Comparison of ENCODE assay signal across 9 mouse cellular contexts in genomic region chr7:34131959-34132354, GRCm38 (mm10). TPM values are rescaled to one million over a fixed set of nuclear protein-coding genes. Genes with fewer than 3 reads are reported as not detected.
DNase-seq lines count a peak whose midpoint lies in the region; ATAC-seq and TF ChIP-seq lines count a peak whose summit lies in the region.
"Had no signal": no experiment of that assay in that cellular context is flagged by ENCODE, and none has a peak within 500 bp of the region (broad histone marks: within the 10 kb centered on the region; RNA-seq: fewer than 3 reads in every experiment).

No protein-coding gene starts in this region.

- ATAC-seq in erythroblast, adult 5-6 weeks (replicated peaks; ENCODE audit: low FRiP score, poor library complexity, severe bottlenecking), result no peak

- intact Hi-C loops in heart, adult 2 months (cut with DNase I), result no loop called here
- intact Hi-C loops in heart, postnatal 10 days (cut with DNase I), result no loop called here

- no peak for TF ChIP-seq CTCF in heart, adult 2 months (IDR thresholded peaks at IDR 0.05)
- no peak for TF ChIP-seq CTCF in C2C12 (IDR thresholded peaks at IDR 0.05; ENCODE audit: control insufficient read depth, insufficient read depth, insufficient read length)

- no peak for TF ChIP-seq EP300 in heart, adult 2 months (IDR thresholded peaks at IDR 0.05; ENCODE audit: insufficient read depth, low read depth, low read length)

- DNase-seq in heart, adult 2 months, result no peak
- no peak for DNase-seq in heart, postnatal 10 days
- DNase-seq in hindbrain, embryonic 10.5 days (ENCODE audit: low spot score), result no peak
- no peak for DNase-seq in midbrain, embryonic 10.5 days (ENCODE audit: low spot score)
- DNase-seq in ovary, adult 18-20 months (ENCODE audit: low spot score), result no peak
- DNase-seq in left cerebral cortex, adult 11 months (ENCODE audit: low spot score), result no peak
- DNase-seq: B cell, adult 2 months had no signal

- H3K27ac ChIP-seq in heart, adult 2 months, result peak overlapping the region; percentile 64
- peak overlapping the region; percentile 93 for H3K27ac ChIP-seq in hindbrain, embryonic 10.5 days
- peak overlapping the region; percentile 92 for H3K27ac ChIP-seq in midbrain, embryonic 10.5 days (replicated peaks)

- H3K27me3 ChIP-seq in heart, adult 2 months (ENCODE audit: control insufficient read depth, insufficient read depth, low read length), result no peaks in the 10 kb centered on the region
- no peaks in the 10 kb centered on the region for H3K27me3 ChIP-seq in C2C12 (ENCODE audit: control insufficient read depth, insufficient read depth, insufficient read length)
- no peaks in the 10 kb centered on the region for H3K27me3 ChIP-seq in hindbrain, embryonic 10.5 days (ENCODE audit: insufficient read depth, poor library complexity, severe bottlenecking)
- H3K27me3 ChIP-seq in midbrain, embryonic 10.5 days (ENCODE audit: low read depth, poor library complexity, severe bottlenecking), result no peaks in the 10 kb centered on the region

- no peaks in the 10 kb centered on the region for H3K36me3 ChIP-seq in heart, adult 2 months (ENCODE audit: control insufficient read depth, insufficient read depth, low read length)
- H3K36me3 ChIP-seq in C2C12 (ENCODE audit: control insufficient read depth, insufficient read depth), result no peaks in the 10 kb centered on the region
- peaks cover 25% of the 10 kb centered on the region for H3K36me3 ChIP-seq in hindbrain, embryonic 10.5 days
- peaks cover 16% of the 10 kb centered on the region for H3K36me3 ChIP-seq in midbrain, embryonic 10.5 days

- H3K79me2 ChIP-seq in heart, adult 2 months (replicated peaks; ENCODE audit: control insufficient read depth, insufficient read depth, low read length), result no peaks in the 10 kb centered on the region
- H3K79me2 ChIP-seq in C2C12 (ENCODE audit: control insufficient read depth, insufficient read depth), result peaks cover 16% of the 10 kb centered on the region

- no peak for TF ChIP-seq POLR2A in heart, adult 2 months (IDR thresholded peaks at IDR 0.05; ENCODE audit: insufficient read depth, low read depth, low read length)

- peaks cover 6% of the 10 kb centered on the region; the same call in 1 of the 2 replicates for H3K9me3 ChIP-seq in hindbrain, embryonic 10.5 days
- peaks cover 3% of the 10 kb centered on the region; the same call in 1 of the 2 replicates for H3K9me3 ChIP-seq in midbrain, embryonic 10.5 days (replicated peaks)

- 15% methylated on average over 3 of the region's 3 CpGs for WGBS in heart, adult 2 months
- 12% methylated on average over 3 of the region's 3 CpGs for WGBS in hindbrain, embryonic 10.5 days
- WGBS in midbrain, embryonic 10.5 days, result 27% methylated on average over 3 of the region's 3 CpGs

- H3ac ChIP-seq in C2C12 (ENCODE audit: control insufficient read depth, insufficient read length, low read depth), result no peak overlapping the region

- peaks cover 7% of the 10 kb centered on the region for H3K79me3 ChIP-seq in C2C12 (ENCODE audit: low read depth)

- peak overlapping the region; percentile 22 for H3K9ac ChIP-seq in heart, adult 2 months (ENCODE audit: low read depth, low read length)

- peak overlapping the region; percentile 52 for H3K4me3 ChIP-seq in heart, adult 2 months
- H3K4me3 ChIP-seq in C2C12 (ENCODE audit: insufficient read depth, poor library complexity, severe bottlenecking), result peak overlapping the region; percentile 39
- H3K4me3 ChIP-seq in hindbrain, embryonic 10.5 days, result peak overlapping the region; percentile 78
- peak overlapping the region; percentile 78 for H3K4me3 ChIP-seq in midbrain, embryonic 10.5 days

- peaks cover 6% of the 10 kb centered on the region; the same call in 1 of the 2 replicates for H3K4me1 ChIP-seq in heart, adult 2 months (ENCODE audit: control insufficient read depth, insufficient read depth, low read length)
- peaks cover 28% of the 10 kb centered on the region for H3K4me1 ChIP-seq in hindbrain, embryonic 10.5 days (replicated peaks)
- H3K4me1 ChIP-seq in midbrain, embryonic 10.5 days, result peaks cover 36% of the 10 kb centered on the region

TF ChIP-seq in C2C12, 6 proteins besides CTCF, POLR2A, EP300 and RAD21:
- TF ChIP-seq CEBPB (IDR thresholded peaks at IDR 0.05; ENCODE audit: low read depth), result no peak
- no peak for TF ChIP-seq MAX (IDR thresholded peaks at IDR 0.05)

RNA-seq across cellular contexts. Expression of gene Wtip, which starts 1.1 kb away (rescaled TPM):
- 10 to 100 TPM in 1 of 2 experiments, 1 to 10 TPM in 1; 9.7 to 10.6 TPM for total RNA-seq in heart, adult 2 months (2021)
- 12.1 and 16.8 TPM in 2 replicates for polyA plus RNA-seq in heart, adult 2 months (2012; rRNA removed)
- 10 to 100 TPM; 22.5 to 26.0 TPM for total RNA-seq in heart, postnatal 10 days (2021)
- polyA plus RNA-seq in C2C12 (2012; fragmentation: generic; extraction: Trizol), result 34.2 TPM
- 4.0 and 4.8 TPM in 2 replicates for polyA plus RNA-seq in hindbrain, embryonic 10.5 days (2016; fragmentation: Nextera tagmentation; extraction: Ambion mirVana)
- 3.3 and 5.0 TPM in 2 replicates for polyA plus RNA-seq in midbrain, embryonic 10.5 days (2016; fragmentation: Nextera tagmentation; extraction: Ambion mirVana)
- total RNA-seq in erythroblast, adult 5-6 weeks (2015; ENCODE audit: low replicate concordance), result not detected in 2 replicates
- not detected in 2 replicates for total RNA-seq in erythroblast, adult 5-6 weeks (2017; ENCODE audit: low replicate concordance)

RNA-seq across cellular contexts. Expression of gene Scgb1b30, which starts 36.7 kb away (rescaled TPM):
- total RNA-seq in heart, adult 2 months (2021), result not detected
- not detected in 2 replicates for polyA plus RNA-seq in heart, adult 2 months (2012; rRNA removed)
- total RNA-seq in heart, postnatal 10 days (2021), result not detected
- not detected for polyA plus RNA-seq in C2C12 (2012; fragmentation: generic; extraction: Trizol)
- polyA plus RNA-seq in hindbrain, embryonic 10.5 days (2016; fragmentation: Nextera tagmentation; extraction: Ambion mirVana), result not detected in 2 replicates
- polyA plus RNA-seq in midbrain, embryonic 10.5 days (2016; fragmentation: Nextera tagmentation; extraction: Ambion mirVana), result not detected in 2 replicates
- not detected in 2 replicates for total RNA-seq in erythroblast, adult 5-6 weeks (2015; ENCODE audit: low replicate concordance)
- total RNA-seq in erythroblast, adult 5-6 weeks (2017; ENCODE audit: low replicate concordance), result not detected in 2 replicates

RNA-seq across cellular contexts. Expression of gene Uba2, which starts 37.4 kb away (rescaled TPM):
- total RNA-seq in heart, adult 2 months (2021), result 10 to 100 TPM; 29.9 to 32.9 TPM
- polyA plus RNA-seq in heart, adult 2 months (2012; rRNA removed), result 19.5 and 38.6 TPM in 2 replicates
- 10 to 100 TPM; 51.0 to 53.5 TPM for total RNA-seq in heart, postnatal 10 days (2021)
- polyA plus RNA-seq in C2C12 (2012; fragmentation: generic; extraction: Trizol), result 98.0 TPM
- polyA plus RNA-seq in hindbrain, embryonic 10.5 days (2016; fragmentation: Nextera tagmentation; extraction: Ambion mirVana), result 239 and 277 TPM in 2 replicates
- 287 and 288 TPM in 2 replicates for polyA plus RNA-seq in midbrain, embryonic 10.5 days (2016; fragmentation: Nextera tagmentation; extraction: Ambion mirVana)
- total RNA-seq in erythroblast, adult 5-6 weeks (2015; ENCODE audit: low replicate concordance), result 35.2 and 65.0 TPM in 2 replicates
- 49.3 and 70.3 TPM in 2 replicates for total RNA-seq in erythroblast, adult 5-6 weeks (2017; ENCODE audit: low replicate concordance)
